Mouse (Mus musculus): ENCODE measurements at regions not wholly inside any gene's neighbourhood (a gene's known extent, or its start where the extent isn't known, plus 50 kb on each side); places are given as distances from the start of the nearest gene placed in this dataset.
"Not testable (repeated sequence)": the region's sequence is repeated elsewhere in the genome, so short reads cannot be mapped to it uniquely, and the experiment has no call there.

- DNase-seq (ENCODE audit: low read depth, low spot score), result no peak
These were observed 70.4 kb upstream of the Cpsf6 start for GRCm38 (mm10) chr10:117450240-117450569.

GRCm38 (mm10) chr10:117449416-117450239 is 69.8 kb upstream of the Cpsf6 start:
- DNase-seq (ENCODE audit: low read depth, low spot score), result no peak

DNA sequence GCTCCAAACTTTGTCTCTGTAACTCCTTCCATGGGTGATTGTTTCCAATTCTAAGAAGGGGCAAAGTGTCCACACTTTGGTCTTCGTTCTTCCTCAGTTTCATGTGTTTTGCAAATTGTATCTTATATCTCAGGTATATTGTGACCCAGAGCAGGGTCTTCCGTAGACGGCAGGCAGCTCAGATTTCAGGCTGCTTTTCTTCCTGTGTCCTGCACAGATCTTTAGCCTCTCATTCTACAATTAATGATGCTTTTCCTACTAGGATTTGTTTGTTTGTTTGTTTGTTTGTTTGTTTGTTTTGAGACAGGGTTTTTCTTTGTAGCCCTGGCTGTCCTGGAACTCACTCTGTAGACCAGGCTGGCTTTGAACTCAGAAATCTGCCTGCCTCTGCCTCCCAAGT is 69.0 kb upstream of the Cpsf6 start:
- DNase-seq (ENCODE audit: low read depth, low spot score), result not testable (repeated sequence)

DNA sequence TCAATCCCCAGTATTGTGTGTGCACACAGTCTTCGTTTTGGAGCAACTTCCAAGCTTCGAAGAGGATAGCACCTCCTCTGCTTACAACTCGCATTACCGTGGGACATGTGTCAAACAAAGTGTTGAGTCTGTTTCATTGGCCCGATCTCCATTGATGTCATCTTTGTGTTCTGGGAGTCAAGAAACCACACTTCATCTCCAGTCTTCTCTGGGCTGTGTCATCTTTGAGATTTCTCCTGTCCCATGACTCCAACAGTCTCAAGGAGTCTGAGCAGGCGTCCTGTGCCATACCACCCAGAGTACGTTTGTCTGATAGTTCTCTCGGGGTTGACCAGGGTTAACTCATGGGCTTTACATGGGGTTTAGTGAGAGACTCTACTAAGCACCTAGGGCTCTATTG is 67.8 kb upstream of the Cpsf6 start:
- DNase-seq (ENCODE audit: low read depth, low spot score), result no peak

DNA sequence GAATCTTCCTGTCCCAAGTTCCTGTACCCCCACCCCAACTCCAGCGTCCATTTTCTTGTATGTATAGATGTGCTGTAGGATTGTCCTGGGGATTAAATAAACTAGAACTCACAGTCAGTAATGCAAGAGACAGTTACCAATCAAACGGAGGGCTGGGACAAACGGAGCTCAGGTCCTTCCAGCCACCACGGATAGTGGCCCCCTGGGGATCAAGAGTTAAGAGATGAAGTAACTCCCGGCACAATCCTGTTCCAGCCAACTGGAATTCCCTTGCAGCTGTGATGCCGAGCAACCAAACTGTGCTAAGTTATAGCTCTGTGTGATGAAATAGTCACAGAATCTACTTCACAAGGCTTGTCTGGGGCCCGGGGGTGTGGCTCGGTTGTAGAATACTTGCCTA is 67.4 kb upstream of the Cpsf6 start:
- no peak for DNase-seq (ENCODE audit: low read depth, low spot score)

DNA sequence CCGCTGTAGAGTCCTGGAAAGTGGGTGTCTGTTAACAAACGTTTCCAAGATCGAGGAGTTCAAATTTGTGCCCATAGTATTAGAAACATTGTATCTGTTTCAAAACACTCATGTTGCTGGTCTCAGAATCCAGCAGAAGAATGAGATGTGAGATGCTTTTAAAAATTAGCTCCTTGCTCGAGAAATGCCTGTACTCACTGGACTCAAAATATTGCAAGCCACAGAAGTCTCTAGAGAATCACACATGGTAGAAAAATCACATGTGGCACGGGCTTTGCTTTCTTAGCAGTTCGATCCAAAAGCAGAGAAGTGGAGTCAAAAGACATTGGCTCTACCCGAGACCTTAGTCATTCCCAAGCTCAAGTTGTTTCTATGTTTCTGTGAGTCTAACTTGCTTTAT is 67.0 kb upstream of the Cpsf6 start:
- no peak for DNase-seq (ENCODE audit: low read depth, low spot score)

DNA sequence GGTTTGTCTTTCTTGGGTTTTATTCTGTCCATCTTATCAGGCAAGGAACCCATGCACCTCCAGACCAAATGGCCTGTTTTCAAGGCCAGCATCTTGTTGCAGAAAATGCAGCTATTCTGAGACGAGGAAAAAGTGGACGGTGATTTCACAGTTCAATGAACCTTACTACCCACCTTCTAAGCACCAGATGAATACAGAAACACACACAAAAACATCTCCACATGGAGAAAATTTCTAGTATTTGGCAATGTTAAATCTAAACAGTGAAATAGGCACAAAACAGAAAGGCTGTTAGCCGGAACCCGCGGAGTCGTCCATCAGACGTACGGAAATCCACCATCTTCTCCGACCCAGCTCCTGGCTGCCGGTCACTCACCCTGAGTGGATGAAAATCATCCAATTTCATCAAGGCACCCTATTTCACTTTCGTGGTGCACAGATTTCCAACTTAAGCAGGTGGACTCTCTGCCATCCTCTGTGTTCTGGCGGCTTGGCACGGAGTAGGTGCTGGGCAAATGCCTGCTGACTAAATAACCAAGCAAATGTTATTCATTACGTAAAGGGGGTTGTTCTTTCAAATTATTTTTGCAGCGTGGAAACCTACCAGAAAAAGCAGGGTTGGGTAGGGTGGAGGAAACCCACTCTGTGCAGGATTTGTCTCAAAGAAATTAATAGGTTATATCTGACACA is 66.1 kb upstream of the Cpsf6 start:
- no peak for DNase-seq (ENCODE audit: low read depth, low spot score)

DNA sequence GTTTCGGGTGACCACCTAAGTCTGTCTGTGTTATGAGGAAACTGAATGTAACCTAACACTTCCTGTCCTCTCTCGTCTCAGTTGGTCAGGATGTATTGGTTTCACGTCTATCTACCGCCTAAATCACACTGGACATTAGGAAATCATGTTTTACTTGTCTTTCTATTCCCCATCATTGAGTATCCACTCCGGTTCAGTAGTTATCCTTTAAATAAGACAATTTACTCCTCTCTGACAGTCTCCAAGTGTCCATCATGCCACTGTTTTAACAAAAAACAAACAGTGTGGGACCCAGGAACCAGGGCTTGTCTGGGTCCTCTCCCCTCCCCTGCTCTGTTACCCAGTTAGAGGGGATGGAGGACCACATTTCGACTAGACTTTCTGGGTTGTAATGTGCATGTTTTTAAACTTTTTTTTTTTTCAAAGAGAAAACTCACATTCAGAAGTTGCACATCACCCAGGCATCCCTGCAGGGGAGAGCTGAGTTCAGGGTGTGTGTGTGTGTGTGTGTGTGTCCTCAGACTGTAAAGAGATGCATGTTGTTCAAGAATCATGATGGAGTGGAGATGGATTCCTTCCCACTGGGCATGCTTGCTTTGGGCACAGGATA is 65.5 kb upstream of the Cpsf6 start:
- DNase-seq (ENCODE audit: low read depth, low spot score), result no peak

- DNase-seq (ENCODE audit: low read depth, low spot score), result no peak
These were observed 64.9 kb upstream of the Cpsf6 start for GRCm38 (mm10) chr10:117444761-117445160.

DNA sequence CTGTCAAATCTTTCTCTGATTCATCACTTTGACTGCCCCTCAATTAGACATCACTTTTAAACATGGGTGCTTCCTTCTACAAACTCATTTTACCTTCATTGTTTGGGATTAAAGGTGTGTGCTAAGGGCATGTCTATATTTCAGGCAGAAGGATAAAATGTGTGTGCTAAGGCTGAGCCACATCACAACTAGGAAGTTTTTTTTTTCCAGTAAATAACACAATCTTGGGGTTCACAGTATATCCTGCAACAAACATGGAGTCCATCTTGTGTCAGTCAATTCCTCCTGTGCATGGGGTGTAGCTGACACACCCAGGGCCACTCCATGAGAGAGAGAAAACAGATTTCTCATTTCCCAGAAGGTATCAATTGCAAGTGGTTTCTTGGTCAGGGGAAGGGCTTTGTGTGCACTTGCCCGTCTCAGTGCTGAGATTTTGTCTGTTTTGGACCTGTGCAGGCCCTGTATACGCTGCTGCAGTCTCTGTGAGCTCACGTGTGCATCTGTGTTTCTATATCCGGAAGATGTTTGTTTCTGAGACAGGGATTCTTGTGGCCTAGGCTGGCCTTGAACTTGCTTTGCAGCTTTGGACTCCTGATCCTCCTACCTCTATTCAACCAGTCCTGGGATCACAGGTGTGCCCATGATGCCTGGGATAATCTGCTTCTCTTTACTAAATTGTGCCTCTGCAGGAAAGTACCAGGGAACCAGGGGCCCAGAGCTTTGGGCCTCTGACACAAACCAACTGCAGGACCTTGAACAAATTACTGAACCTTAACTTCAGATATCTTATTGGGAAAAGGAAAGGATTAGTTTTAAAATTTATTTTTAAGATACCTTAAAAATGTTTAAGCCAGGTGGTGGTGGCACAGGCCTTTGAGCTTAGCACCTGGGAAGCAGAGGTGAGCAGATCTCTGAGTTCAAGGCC is 63.9 kb upstream of the Cpsf6 start:
- DNase-seq (ENCODE audit: low read depth, low spot score), result no peak

- DNase-seq (ENCODE audit: low read depth, low spot score), result no peak
These were observed 62.4 kb upstream of the Cpsf6 start for GRCm38 (mm10) chr10:117441979-117442803.

GRCm38 (mm10) chr10:117441121-117441978 is 61.5 kb upstream of the Cpsf6 start:
- DNase-seq (ENCODE audit: low read depth, low spot score), result no peak

DNA sequence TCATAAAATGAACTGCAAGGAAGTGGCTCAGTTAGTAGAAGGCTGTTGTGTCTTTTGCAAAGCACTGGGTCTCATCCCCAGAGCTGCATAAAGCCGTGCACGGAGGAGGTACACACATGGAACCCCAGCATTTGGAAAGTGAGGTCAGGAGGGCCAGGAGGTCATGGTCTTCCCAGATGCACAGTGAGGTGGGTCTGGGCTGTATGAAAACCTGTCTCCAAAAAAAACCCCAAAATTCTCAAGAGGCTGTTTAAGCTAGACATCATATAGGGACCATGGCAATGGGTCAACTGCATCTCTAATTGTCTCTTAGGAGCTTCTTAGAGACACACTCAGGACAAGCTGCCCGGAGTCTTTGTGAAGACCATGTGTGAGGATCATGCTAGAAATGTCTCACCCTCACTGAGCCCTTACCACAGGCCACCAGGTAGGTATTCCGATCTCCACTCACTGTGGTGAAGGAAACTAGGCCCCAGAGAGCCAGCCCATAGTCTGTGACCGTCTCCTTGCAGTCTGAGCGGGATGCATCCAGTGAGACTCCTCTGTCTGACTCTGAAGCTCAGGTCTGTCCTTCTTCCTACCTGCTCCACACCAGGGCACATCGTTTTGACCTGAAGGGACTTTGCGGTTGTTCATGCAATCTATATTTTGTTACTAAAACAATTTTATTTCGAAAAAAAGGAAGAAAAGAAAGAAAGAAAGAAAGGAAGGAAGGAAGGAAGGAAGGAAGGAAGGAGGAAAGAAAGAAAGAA is 60.6 kb upstream of the Cpsf6 start:
- no peak for DNase-seq (ENCODE audit: low read depth, low spot score)

GRCm38 (mm10) chr10:117439206-117440110 is 59.6 kb upstream of the Cpsf6 start:
- DNase-seq (ENCODE audit: low read depth, low spot score), result no peak

DNA sequence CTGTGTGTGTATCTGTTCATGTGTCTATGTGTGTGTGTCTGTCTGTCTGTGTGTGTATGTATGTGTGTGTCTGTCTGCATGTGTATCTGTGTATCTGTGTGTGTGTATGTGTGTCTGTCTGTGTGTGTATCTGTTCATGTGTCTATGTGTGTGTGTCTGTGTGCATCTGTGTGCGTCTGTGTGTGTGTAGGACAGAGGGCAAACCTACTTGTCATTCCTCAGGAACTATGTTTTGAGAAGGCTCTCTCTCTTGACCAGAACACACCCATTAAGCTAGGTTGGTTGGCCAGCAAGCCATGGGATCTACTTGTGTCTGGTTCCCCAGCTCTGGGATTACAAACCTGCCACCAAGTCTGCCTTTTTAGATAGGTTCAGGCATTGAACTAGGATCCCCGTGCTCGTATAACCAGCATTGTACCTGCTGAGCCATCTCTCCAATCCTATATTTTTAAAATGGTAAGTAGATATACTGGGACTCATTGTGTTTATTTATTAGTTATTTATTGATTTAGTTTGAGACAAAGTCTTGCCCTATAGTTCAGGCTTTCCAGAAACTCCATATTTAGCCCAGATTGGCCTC is 58.9 kb upstream of the Cpsf6 start:
- no peak for DNase-seq (ENCODE audit: low read depth, low spot score)

- DNase-seq (ENCODE audit: low read depth, low spot score), result no peak
These were observed 58.2 kb upstream of the Cpsf6 start for GRCm38 (mm10) chr10:117437970-117438369.

DNA sequence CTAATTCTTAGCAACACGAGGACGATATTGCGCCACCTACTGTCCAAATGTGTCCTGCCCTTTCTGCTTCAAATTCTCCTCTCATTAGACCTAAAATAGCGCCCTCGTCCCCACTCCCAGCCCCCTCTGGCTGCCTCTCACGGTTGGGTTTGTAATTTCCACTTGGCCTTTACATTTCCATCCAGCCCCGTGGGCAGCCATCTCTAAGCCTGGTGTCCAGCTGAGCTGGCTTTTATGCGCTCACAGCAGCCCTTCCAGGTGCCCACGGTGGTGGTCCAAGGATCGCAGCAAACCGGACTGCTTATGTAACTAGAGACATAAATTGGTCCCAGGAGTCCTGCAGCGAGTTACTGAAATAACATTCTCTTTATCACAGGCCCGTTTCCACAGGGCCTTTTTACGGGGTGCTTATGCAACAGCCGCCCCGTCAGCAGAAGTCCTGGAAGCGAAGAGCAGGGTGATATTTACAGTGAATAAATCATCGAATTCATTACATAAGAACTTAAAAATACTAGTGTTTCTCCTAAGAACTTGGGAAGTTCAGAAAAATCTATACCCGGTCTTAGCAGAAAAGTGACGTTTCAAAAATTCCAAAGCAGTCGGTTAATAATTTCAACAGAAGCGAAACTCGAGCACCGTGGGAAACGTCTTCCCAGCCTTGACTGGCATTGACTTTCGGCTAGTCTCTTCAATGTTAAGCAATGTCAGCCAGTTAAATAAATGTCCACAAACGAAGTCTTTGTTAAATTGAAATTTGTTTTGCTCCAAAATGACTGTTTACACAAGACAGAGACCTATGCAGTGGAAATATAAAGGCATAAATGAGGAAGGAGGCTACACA is 57.3 kb upstream of the Cpsf6 start:
- DNase-seq (ENCODE audit: low read depth, low spot score), result no peak

All from retina, adult 2 months (tissue).